Comparison of ENCODE assay signal across 23 mouse cellular contexts in the genomic region with DNA sequence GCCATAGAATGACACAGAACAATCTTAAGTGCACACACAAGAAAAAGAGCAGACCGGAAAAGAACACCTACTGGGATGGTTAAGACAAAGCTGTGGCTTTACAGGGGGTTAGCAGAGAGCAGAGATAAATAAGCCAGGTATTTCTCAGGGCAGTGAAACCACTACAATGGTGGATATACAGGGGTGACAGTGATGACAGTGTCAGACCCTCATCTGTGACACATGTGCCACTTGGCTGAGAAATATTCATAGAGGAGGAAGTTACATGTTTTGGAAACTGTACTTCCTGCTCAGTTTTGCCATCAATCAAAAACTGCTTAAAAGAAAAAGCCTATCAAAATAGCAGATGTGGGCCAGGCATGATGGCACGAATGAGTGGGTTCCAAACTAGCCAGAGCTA. TPM values are rescaled to one million over a fixed set of nuclear protein-coding genes. Genes with fewer than 3 reads are reported as not detected.
DNase-seq lines count a peak whose midpoint lies in the region; ATAC-seq lines count a peak whose summit lies in the region.
"Had no signal": no experiment of that assay in that cellular context is flagged by ENCODE, and none has a peak within 500 bp of the region (broad histone marks: within the 10 kb centered on the region; RNA-seq: fewer than 3 reads in every experiment).

No protein-coding gene starts in this region.

- peak; percentile 26 for ATAC-seq in inflammation-experienced regulatory T-cells, adult 6 months
- ATAC-seq: hindbrain, postnatal 0 days; intestine, embryonic 15.5 days had no signal

- peak; percentile 46 for DNase-seq in CD4-positive helper T cell, adult 2 months (ENCODE audit: low read depth, low spot score)
- DNase-seq in R1 (ENCODE audit: low read depth, low spot score) = peak; percentile 24
- DNase-seq in heart, adult 18-20 months = no peak
- no peak for DNase-seq in kidney, adult 18-20 months
- DNase-seq in spleen, postnatal 36 days (ENCODE audit: low spot score in 2 of 2) = no peak
- no peak for DNase-seq in right cerebral cortex, postnatal 14 days
- DNase-seq: adrenal gland, postnatal 10 days; adrenal gland, postnatal 36 days; cerebellum, adult 18-20 months; cerebellum, adult 9-10 months; cerebellum, postnatal 14 days; gastrocnemius, postnatal 25 days; heart, adult 2 months; heart, postnatal 14 days; heart, postnatal 4 days had no signal

RNA-seq across cellular contexts. Expression of gene Atxn7l1, which starts 19.4 kb away (rescaled TPM):
- polyA plus RNA-seq in inflammation-experienced regulatory T-cells, adult 6 months (2017; shearing (Covaris generic)) = 10 to 100 TPM; 59.7 to 94.2 (median 92.9) TPM
- 10 to 100 TPM; 16.9 to 17.4 TPM for total RNA-seq in heart, adult 18-20 months (2021)

RNA-seq across cellular contexts. Expression of gene Cdhr3, which starts 35.4 kb away (rescaled TPM):
- under 1 TPM in 2 of 3 experiments, not detected in 1; 0.18 to 0.26 TPM for polyA plus RNA-seq in inflammation-experienced regulatory T-cells, adult 6 months (2017; shearing (Covaris generic))
- under 1 TPM; 0.27 to 0.87 TPM for total RNA-seq in heart, adult 18-20 months (2021)
- total RNA-seq: adrenal gland, adult 18-20 months; heart, postnatal 4 days; MEL had no signal
- polyA plus RNA-seq: C2C12; embryonic facial prominence, embryonic 11.5 days; forebrain, embryonic 10.5 days; intestine, embryonic 15.5 days had no signal

Comparison
In these comparisons a context has a peak if more than half of its experiments do, and no peak if none do; other contexts are left out.
1. DNase-seq: peak in CD4-positive helper T cell, adult 2 months (single experiment) and R1 (single experiment); none in heart, adult 18-20 months (0 of 2), kidney, adult 18-20 months (single experiment), spleen, postnatal 36 days (0 of 2) and right cerebral cortex, postnatal 14 days (single experiment).